In genomic region chr13:34088871-34089288, GRCm38 (mm10) we compare ENCODE assay signal across 8 mouse cellular contexts. TPM values are rescaled to one million over a fixed set of nuclear protein-coding genes. Genes with fewer than 3 reads are reported as not detected.
A peak's percentile ranks its signal among the peaks of the same experiment; 100 is the strongest.
DNase-seq lines count a peak whose midpoint lies in the region; ATAC-seq lines count a peak whose summit lies in the region.

No protein-coding gene starts in this region.

- peak; percentile 92 for DNase-seq in heart, adult 11 months
- DNase-seq in induced T-regulatory cell, adult 2 months (ENCODE audit: low read depth) = peak; percentile 33
- no peak for DNase-seq in ovary, postnatal 14 days (ENCODE audit: low spot score)
- no peak for DNase-seq in cerebellum, postnatal 14 days
- no peak for DNase-seq in gastrocnemius, adult 8-10 months (ENCODE audit: low spot score in 2 of 2)

- H3K27ac ChIP-seq in heart, embryonic 11.5 days (ENCODE audit: low read depth, low read length) = no peak overlapping the region
- H3K27ac ChIP-seq in neural tube, embryonic 14.5 days (ENCODE audit: low read depth, low read length) = peak overlapping the region; percentile 72

- no peak overlapping the region for H3K4me3 ChIP-seq in heart, embryonic 11.5 days (ENCODE audit: low read depth, low read length)
- H3K4me3 ChIP-seq in neural tube, embryonic 14.5 days (ENCODE audit: low read depth, low read length) = no peak overlapping the region

- no peak for ATAC-seq in heart, embryonic 11.5 days (replicated peaks; ENCODE audit: insufficient number of reproducible peaks, low FRiP score, low TSS enrichment)
- ATAC-seq in common myeloid progenitor, adult 5-6 weeks (replicated peaks; ENCODE audit: low read depth, poor library complexity, severe bottlenecking) = peak; percentile 88
- ATAC-seq in neural tube, embryonic 14.5 days (ENCODE audit: low read depth) = peak; percentile 88

- no peaks in the 10 kb centered on the region for H3K9me3 ChIP-seq in heart, embryonic 11.5 days (replicated peaks; ENCODE audit: control insufficient read depth, low read length)
- no peaks in the 10 kb centered on the region for H3K9me3 ChIP-seq in neural tube, embryonic 14.5 days (ENCODE audit: control insufficient read depth, low read length)

- WGBS in heart, embryonic 11.5 days (ENCODE audit: insufficient replicate concordance) = 65% methylated on average over 7 of the region's 7 CpGs
- 34% methylated on average over 7 of the region's 7 CpGs for WGBS in neural tube, embryonic 14.5 days

- H3K36me3 ChIP-seq in heart, embryonic 11.5 days (ENCODE audit: control insufficient read depth, insufficient read depth, low read length) = no peaks in the 10 kb centered on the region
- H3K36me3 ChIP-seq in neural tube, embryonic 14.5 days (ENCODE audit: control insufficient read depth, insufficient read depth, low read length) = no peaks in the 10 kb centered on the region

- no peak overlapping the region for H3K4me2 ChIP-seq in heart, embryonic 11.5 days
- peak overlapping the region; percentile 21 for H3K4me2 ChIP-seq in neural tube, embryonic 14.5 days (ENCODE audit: low read depth, low read length)

- peaks cover 13% of the 10 kb centered on the region; the same call in 1 of the 2 replicates for H3K4me1 ChIP-seq in heart, embryonic 11.5 days (ENCODE audit: control insufficient read depth, insufficient read depth, low read length)
- peaks cover 29% of the 10 kb centered on the region for H3K4me1 ChIP-seq in neural tube, embryonic 14.5 days (ENCODE audit: control insufficient read depth, insufficient read depth, low read length)

- no peak overlapping the region for H3K9ac ChIP-seq in heart, embryonic 11.5 days (ENCODE audit: low read depth, low read length)
- H3K9ac ChIP-seq in neural tube, embryonic 14.5 days (replicated peaks; ENCODE audit: low read depth, low read length) = peak overlapping the region; percentile 50

- no peaks in the 10 kb centered on the region for H3K27me3 ChIP-seq in heart, embryonic 11.5 days (ENCODE audit: control insufficient read depth, insufficient read depth, low read length)
- no peaks in the 10 kb centered on the region for H3K27me3 ChIP-seq in neural tube, embryonic 14.5 days (ENCODE audit: control insufficient read depth, insufficient read depth, low read length)

RNA-seq across cellular contexts. Expression of gene Tubb2a, which starts 11.1 kb away (rescaled TPM):
- 96.2 and 112 TPM in 2 replicates for polyA plus RNA-seq in heart, embryonic 11.5 days (2014; fragmentation: Nextera tagmentation; extraction: Ambion mirVana)
- 8.1 and 15.1 TPM in 2 replicates for total RNA-seq in common myeloid progenitor, adult 5-6 weeks (2017)
- polyA plus RNA-seq in neural tube, embryonic 14.5 days (2014; fragmentation: Nextera tagmentation; extraction: Ambion mirVana) = 2,423 and 2,884 TPM in 2 replicates
- 1 to 10 TPM; 3.9 to 8.6 (median 5.4) TPM for total RNA-seq in gastrocnemius, adult 8-10 months (2022)

RNA-seq across cellular contexts. Expression of gene Tubb2b, which starts 41.4 kb away (rescaled TPM):
- 25.2 and 35.0 TPM in 2 replicates for polyA plus RNA-seq in heart, embryonic 11.5 days (2014; fragmentation: Nextera tagmentation; extraction: Ambion mirVana)
- not detected in 2 replicates for total RNA-seq in common myeloid progenitor, adult 5-6 weeks (2017)
- polyA plus RNA-seq in neural tube, embryonic 14.5 days (2014; fragmentation: Nextera tagmentation; extraction: Ambion mirVana) = 629 and 667 TPM in 2 replicates
- 1 to 10 TPM in 2 of 4 experiments, under 1 TPM in 2; 0.63 to 1.8 (median 1.3) TPM for total RNA-seq in gastrocnemius, adult 8-10 months (2022)

RNA-seq across cellular contexts. Expression of gene Bphl, which starts 51.5 kb away (rescaled TPM):
- 42.4 and 44.8 TPM in 2 replicates for polyA plus RNA-seq in heart, embryonic 11.5 days (2014; fragmentation: Nextera tagmentation; extraction: Ambion mirVana)
- 25.9 and 51.3 TPM in 2 replicates for total RNA-seq in common myeloid progenitor, adult 5-6 weeks (2017)
- 41.3 and 41.6 TPM in 2 replicates for polyA plus RNA-seq in neural tube, embryonic 14.5 days (2014; fragmentation: Nextera tagmentation; extraction: Ambion mirVana)
- 10 to 100 TPM; 25.7 to 38.7 (median 28.8) TPM for total RNA-seq in gastrocnemius, adult 8-10 months (2022)

Comparison
In these comparisons a context has a peak if more than half of its experiments do, and no peak if none do; other contexts are left out.
1. DNase-seq: peak in heart, adult 11 months (single experiment) and induced T-regulatory cell, adult 2 months (single experiment); none in ovary, postnatal 14 days (single experiment), cerebellum, postnatal 14 days (0 of 2) and gastrocnemius, adult 8-10 months (0 of 2).